Mouse (Mus musculus) limb, embryonic 14.5 days (tissue): ENCODE results near the gene Arhgap29. TPM values are rescaled to one million over a fixed set of nuclear protein-coding genes. Genes with fewer than 3 reads are reported as not detected.
A peak's percentile ranks its signal among the peaks of the same experiment; 100 is the strongest.

Source experiments
- ATAC-seq: fragments of 200-750 bp; cut with Nextera tagmentation; 2 replicates; pipeline ENCODE4 v1.8.0; 2017; ENCODE audit warnings: low read depth, moderate number of reproducible peaks, moderate TSS enrichment; ENCODE audit not compliant: low FRiP score
- DNase-seq: peaks from one replicate; pipeline ENCODE4 v3.0.0-alpha.2; 2015; ENCODE audit warnings: low spot score
- H3K27ac ChIP-seq: fragments of 300-500 bp; sonication (generic); replicated peaks from 2 replicates; pipeline ENCODE4 v1.5.1; 2014; ENCODE audit warnings: low read depth, mild to moderate bottlenecking, low read length, moderate library complexity, mixed read lengths
- H3K27me3 ChIP-seq: fragments of 300-500 bp; sonication (generic); 2 replicates; pipeline ENCODE4 v1.6.1; 2014; ENCODE audit warnings: low read length, mixed read lengths; ENCODE audit not compliant: control insufficient read depth, insufficient read depth
- H3K36me3 ChIP-seq: fragments of 300-500 bp; sonication (generic); 2 replicates; pipeline ENCODE4 v1.6.1; 2014; ENCODE audit warnings: mild to moderate bottlenecking, low read length, moderate library complexity, mixed read lengths; ENCODE audit not compliant: control insufficient read depth, insufficient read depth
- H3K4me1 ChIP-seq: fragments of 300-500 bp; sonication (generic); 2 replicates; pipeline ENCODE4 v1.6.1; 2014; ENCODE audit warnings: antibody characterized with exemption, low read length, mixed read lengths; ENCODE audit not compliant: control insufficient read depth, insufficient read depth
- H3K4me2 ChIP-seq: fragments of 300-500 bp; sonication (generic); replicated peaks from 2 replicates; pipeline ENCODE4 v1.6.1; 2014; ENCODE audit warnings: low read depth, mild to moderate bottlenecking, low read length, moderate library complexity; ENCODE audit not compliant: severe bottlenecking
- H3K4me3 ChIP-seq: fragments of 300-500 bp; sonication (generic); replicated peaks from 2 replicates; pipeline ENCODE4 v1.5.1; 2014; ENCODE audit warnings: low read length
- H3K9ac ChIP-seq: fragments of 300-500 bp; sonication (generic); 2 replicates; pipeline ENCODE4 v1.6.1; 2014; ENCODE audit warnings: mild to moderate bottlenecking, low read depth, low read length, moderate library complexity; ENCODE audit not compliant: severe bottlenecking
- H3K9me3 ChIP-seq: fragments of 300-500 bp; sonication (generic); 2 replicates; pipeline ENCODE4 v1.6.1; 2016; ENCODE audit warnings: low read length; ENCODE audit not compliant: control insufficient read depth
- POLR2A ChIP-seq: fragments of 200-500 bp; IDR thresholded peaks from 2 replicates; pipeline ENCODE4 v1.8.0; 2012; ENCODE audit warnings: inconsistent platforms, mild to moderate bottlenecking, moderate library complexity, borderline replicate concordance; ENCODE audit not compliant: insufficient read depth, insufficient read length; ENCODE audit errors: extremely low read depth
- WGBS: fragments of 180-500 bp; shearing (Covaris S2); extraction: QIAGEN DNeasy Blood & Tissue Kit; methylation state at CpG from one replicate; pipeline ENCODE4 v1.1.7; 2014; 5-methylcytosine and 5-hydroxymethylcytosine counted together
- polyA plus RNA-seq, 2 experiments: library from polyadenylated mRNA; depleted of rRNA in 1 of 2; stranded (reverse) in 1 of 2; unstranded in 1 of 2; fragments of >200 nt; fragmentation: Nextera tagmentation in 1 of 2; extraction: Ambion mirVana in 1 of 2; gene quantifications; 2 replicates each; pipeline versions ENCODE4 v1.2.1 to v1.2.3; 2012 to 2014

Gene Arhgap29
- polyA plus RNA-seq, 2 experiments = 47.4 to 65.0 TPM

DNA sequence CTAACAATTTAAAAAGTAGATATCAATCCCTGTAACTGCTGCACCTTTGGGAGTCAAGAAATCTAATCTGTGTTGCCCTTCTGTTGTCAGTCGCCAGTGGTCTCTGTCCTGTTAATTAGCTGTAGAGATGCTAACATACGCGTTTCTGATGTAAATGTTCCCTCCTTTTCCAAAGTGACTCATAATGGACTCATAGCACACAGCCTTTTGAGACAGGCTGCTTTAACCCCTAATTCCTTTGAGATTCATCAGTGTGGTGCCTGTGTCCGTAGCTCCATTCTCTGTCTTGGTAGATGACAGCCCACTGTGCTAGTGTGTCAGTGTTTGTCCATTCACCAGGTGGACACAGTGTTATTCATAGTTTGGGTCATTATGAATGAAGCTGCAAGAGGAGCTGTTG is 42.8 kb downstream of the Arhgap29 start:
- DNase-seq (no peak), ATAC-seq (no peak)
- H3K36me3 ChIP-seq = peaks cover 35% of the 10 kb centered on the region
- H3K9me3 ChIP-seq = no peaks in the 10 kb centered on the region
- H3K4me1 ChIP-seq = peaks cover 5% of the 10 kb centered on the region
- no peak overlapping the region for H3K27ac ChIP-seq
- TF ChIP-seq POLR2A = no peak
- WGBS = 88% methylated on average over 4 of the region's 4 CpGs
- H3K9ac ChIP-seq = no peak overlapping the region
- no peak overlapping the region for H3K4me3 ChIP-seq
- H3K27me3 ChIP-seq = no peaks in the 10 kb centered on the region
- H3K4me2 ChIP-seq = no peak overlapping the region

DNA sequence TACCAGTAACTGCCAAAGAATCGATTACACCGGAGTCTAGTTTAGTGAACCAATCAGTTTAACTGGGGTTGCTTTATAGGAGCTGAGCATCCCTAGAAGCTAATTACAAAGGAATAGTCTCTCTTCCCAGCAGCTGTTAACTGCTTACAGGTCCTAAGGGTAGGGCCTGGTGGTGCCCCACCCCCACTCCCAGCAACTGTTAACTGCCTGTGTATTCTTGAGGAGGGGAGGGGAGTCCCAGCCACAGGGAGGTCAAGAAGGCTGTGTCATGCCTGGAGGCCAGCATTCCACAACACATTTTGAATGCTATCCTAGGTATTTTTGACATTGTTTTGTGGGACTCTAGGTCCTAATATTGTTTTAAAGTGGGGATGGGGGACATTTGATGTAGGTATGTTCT is 47.6 kb downstream of the Arhgap29 start:
- no peak overlapping the region for H3K4me2 ChIP-seq
- TF ChIP-seq POLR2A = no peak
- H3K27ac ChIP-seq = no peak overlapping the region
- ATAC-seq (peak; percentile 67; the same call in 1 of the 2 replicates), DNase-seq (no peak)
- H3K27me3 ChIP-seq = no peaks in the 10 kb centered on the region
- H3K9me3 ChIP-seq = no peaks in the 10 kb centered on the region
- H3K9ac ChIP-seq = no peak overlapping the region
- H3K4me1 ChIP-seq = peaks cover 6% of the 10 kb centered on the region
- H3K36me3 ChIP-seq = peaks cover 26% of the 10 kb centered on the region
- WGBS = 32% methylated on average over 2 of the region's 2 CpGs
- no peak overlapping the region for H3K4me3 ChIP-seq

DNA sequence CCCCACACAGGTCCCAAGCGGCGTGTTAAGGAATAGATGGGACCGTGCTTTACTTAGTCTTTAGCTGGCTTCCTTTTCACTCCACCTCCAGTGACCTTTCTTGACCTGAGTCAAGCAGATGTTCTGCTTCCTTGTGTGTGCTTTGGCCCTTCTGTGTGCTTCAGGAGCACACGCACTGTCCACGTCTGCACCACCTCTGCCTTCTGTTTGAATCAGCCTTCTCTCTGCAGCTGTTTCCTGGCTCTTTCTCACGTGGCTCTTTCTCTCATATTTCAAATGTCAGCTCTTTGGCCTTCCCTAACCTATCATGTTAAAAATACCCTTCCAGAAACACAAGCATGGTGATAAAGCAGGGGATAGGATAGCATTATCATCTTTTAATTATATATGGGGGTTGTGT is 49.2 kb downstream of the Arhgap29 start:
- TF ChIP-seq POLR2A = no peak
- H3K27ac ChIP-seq = no peak overlapping the region
- H3K36me3 ChIP-seq = peaks cover 26% of the 10 kb centered on the region
- H3K4me3 ChIP-seq = no peak overlapping the region
- DNase-seq (no peak), ATAC-seq (no peak)
- H3K4me2 ChIP-seq = no peak overlapping the region
- no peaks in the 10 kb centered on the region for H3K9me3 ChIP-seq
- peaks cover 6% of the 10 kb centered on the region for H3K4me1 ChIP-seq
- 52% methylated on average over 6 of the region's 6 CpGs for WGBS
- no peak overlapping the region for H3K9ac ChIP-seq
- no peaks in the 10 kb centered on the region for H3K27me3 ChIP-seq

DNA sequence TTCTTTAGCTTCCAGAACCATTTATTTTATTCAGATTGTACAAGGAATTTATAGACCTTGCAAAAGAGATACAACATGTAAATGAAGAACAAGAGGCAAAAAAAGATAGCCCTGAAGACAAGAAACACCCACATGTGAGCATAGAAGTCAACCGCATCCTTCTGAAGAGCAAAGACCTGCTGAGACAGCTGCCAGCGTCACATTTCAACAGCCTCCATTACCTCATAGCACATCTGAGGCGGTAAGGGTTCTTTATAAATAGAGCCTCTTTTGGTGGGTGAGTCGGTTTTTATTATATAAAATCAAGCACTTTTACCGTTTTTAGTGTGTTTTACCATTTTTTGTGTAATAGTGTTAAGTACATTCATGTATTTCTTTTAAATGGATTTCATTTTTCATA is 57.5 kb downstream of the Arhgap29 start:
- H3K4me1 ChIP-seq = no peaks in the 10 kb centered on the region
- no peak for TF ChIP-seq POLR2A
- no peak for DNase-seq
- no peaks in the 10 kb centered on the region for H3K27me3 ChIP-seq
- WGBS = 79% methylated on average over 5 of the region's 5 CpGs
- no peaks in the 10 kb centered on the region for H3K9me3 ChIP-seq
- H3K4me3 ChIP-seq = no peak overlapping the region
- no peak for ATAC-seq
- peaks cover 75% of the 10 kb centered on the region for H3K36me3 ChIP-seq
- no peak overlapping the region for H3K4me2 ChIP-seq
- no peak overlapping the region for H3K27ac ChIP-seq
- H3K9ac ChIP-seq = no peak overlapping the region

DNA sequence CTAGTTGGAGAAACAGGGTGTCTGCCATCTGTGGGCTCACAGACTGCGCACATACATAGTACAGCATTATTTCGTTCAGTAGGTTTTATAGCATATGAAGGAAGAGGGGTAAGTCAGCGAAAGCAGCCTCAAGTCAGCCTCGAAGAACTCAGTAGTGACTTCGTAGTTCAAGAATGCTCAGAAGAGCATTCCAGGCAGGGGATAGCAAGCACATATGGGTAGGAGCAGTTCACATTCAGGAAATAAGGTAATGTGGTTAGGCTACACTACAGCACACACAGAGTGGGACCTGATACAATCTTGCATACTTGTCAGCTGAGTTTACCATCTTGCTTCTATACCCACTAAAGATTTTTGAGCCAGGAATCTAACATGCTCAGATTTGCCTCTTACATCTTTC is 58.0 kb downstream of the Arhgap29 start:
- Histone ChIP-seq H3K9ac (no peak overlapping the region), H3K4me1 (no peaks in the 10 kb centered on the region), H3K9me3 (no peaks in the 10 kb centered on the region), H3K4me2 (no peak overlapping the region), H3K36me3 (peaks cover 78% of the 10 kb centered on the region), H3K27me3 (no peaks in the 10 kb centered on the region), H3K27ac (no peak overlapping the region), H3K4me3 (no peak overlapping the region)
- ATAC-seq (no peak), DNase-seq (no peak)
- WGBS = 71% methylated on average over 5 of the region's 5 CpGs
- TF ChIP-seq POLR2A = no peak

DNA sequence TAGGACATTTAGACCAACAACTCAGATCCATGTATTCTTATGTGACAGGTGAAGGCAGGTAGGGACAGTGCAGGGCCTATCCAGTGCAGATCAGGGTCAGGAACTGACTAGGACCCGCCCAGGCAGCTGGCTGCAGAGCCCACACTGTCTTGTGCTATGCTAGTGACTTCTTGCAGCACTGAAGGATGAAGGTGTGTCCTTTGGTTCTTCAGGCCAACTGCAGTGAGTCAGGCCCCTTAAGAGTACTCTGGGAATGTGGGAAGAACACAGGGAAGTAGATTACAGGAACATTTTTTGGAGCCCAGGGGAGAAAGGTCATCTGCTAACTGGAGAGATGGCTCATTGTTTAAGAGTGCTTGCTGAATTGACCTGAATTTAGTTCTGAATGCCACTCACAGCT is 60.1 kb downstream of the Arhgap29 start:
- no peaks in the 10 kb centered on the region for H3K4me1 ChIP-seq
- DNase-seq (no peak), ATAC-seq (no peak)
- no peak overlapping the region for H3K4me3 ChIP-seq
- H3K27me3 ChIP-seq = no peaks in the 10 kb centered on the region
- peaks cover 72% of the 10 kb centered on the region for H3K36me3 ChIP-seq
- WGBS = 70% methylated on average over 1 of the region's 1 CpGs
- no peak overlapping the region for H3K27ac ChIP-seq
- H3K9me3 ChIP-seq = no peaks in the 10 kb centered on the region
- no peak overlapping the region for H3K9ac ChIP-seq
- H3K4me2 ChIP-seq = no peak overlapping the region
- TF ChIP-seq POLR2A = no peak
